Mouse (Mus musculus) adrenal gland, adult 2 months (tissue): ENCODE results near the gene Serpina1b. TPM values are rescaled to one million over a fixed set of nuclear protein-coding genes. Genes with fewer than 3 reads are reported as not detected.
"Not testable (repeated sequence)": the region's sequence is repeated elsewhere in the genome, so short reads cannot be mapped to it uniquely, and the experiment has no call there.

Experiments
- DNase-seq: peaks from one replicate; pipeline ENCODE4 v3.0.0; 2021
- long read RNA-seq: library from polyadenylated mRNA; stranded (forward); transcript quantifications from one replicate; pipeline ENCODE4 v2.0.0, GENCODE M21; 2021
- polyA plus RNA-seq: library from polyadenylated mRNA; depleted of rRNA; stranded (reverse); fragments of >200 nt; gene quantifications from 2 replicates; pipeline ENCODE4 v1.2.3, GENCODE M21; 2012; rRNA removed
- total RNA-seq, 2 experiments: library from RNA; stranded (reverse); gene quantifications; 2 replicates each; pipeline ENCODE4 v1.2.3; 2021

The Serpina1b gene
- total RNA-seq, result 10 to 100 TPM in 1 of 2 experiments, 1 to 10 TPM in 1; 1.3 to 29.8 TPM
- polyA plus RNA-seq, result 1.9 and 6.7 TPM in 2 replicates
- long read RNA-seq, result 0 reads

DNA sequence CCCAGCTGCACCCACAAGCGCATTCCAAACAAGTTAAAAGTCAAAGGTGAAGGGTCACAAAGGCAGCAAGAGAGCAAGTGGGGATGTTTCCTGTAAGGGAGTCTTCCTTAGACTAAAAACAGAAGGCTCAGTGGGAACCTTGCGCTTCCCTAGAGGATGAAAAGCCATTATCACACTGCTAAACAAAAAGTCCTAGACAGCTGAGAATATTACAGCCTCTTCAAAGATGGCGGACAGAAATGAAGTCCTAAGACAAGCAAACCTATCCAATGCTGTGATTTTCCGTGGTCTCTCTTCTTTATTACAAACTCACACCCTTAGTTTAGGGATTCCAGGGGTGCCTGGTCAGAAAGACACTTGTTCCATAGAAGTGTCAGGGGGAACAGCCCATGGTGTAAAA is at the start of gene Serpina1b:
Serpina1b (minus strand) TSS at position 101 of the 400 bp plus-strand sequence.
- not testable (repeated sequence) for DNase-seq

DNA sequence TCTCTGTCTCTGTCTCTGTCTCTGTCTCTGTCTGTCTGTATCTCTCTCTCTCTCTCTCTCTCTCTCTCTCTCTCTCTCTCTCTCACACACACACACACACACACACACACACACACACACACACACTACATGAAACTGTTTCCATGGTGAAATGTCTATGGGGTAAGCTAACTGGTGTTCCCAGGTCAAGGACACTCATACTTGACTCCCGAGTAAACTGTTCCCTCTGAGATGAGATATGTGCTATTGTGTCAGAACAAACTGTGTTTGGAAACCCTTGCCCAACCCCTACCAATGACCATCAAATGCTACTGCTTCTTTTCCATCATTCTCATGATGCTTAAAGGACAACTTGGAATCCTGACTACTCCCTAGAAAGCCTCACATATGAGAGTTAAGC is 36.7 kb upstream of the Serpina1b start:
- not testable (repeated sequence) for DNase-seq

DNA sequence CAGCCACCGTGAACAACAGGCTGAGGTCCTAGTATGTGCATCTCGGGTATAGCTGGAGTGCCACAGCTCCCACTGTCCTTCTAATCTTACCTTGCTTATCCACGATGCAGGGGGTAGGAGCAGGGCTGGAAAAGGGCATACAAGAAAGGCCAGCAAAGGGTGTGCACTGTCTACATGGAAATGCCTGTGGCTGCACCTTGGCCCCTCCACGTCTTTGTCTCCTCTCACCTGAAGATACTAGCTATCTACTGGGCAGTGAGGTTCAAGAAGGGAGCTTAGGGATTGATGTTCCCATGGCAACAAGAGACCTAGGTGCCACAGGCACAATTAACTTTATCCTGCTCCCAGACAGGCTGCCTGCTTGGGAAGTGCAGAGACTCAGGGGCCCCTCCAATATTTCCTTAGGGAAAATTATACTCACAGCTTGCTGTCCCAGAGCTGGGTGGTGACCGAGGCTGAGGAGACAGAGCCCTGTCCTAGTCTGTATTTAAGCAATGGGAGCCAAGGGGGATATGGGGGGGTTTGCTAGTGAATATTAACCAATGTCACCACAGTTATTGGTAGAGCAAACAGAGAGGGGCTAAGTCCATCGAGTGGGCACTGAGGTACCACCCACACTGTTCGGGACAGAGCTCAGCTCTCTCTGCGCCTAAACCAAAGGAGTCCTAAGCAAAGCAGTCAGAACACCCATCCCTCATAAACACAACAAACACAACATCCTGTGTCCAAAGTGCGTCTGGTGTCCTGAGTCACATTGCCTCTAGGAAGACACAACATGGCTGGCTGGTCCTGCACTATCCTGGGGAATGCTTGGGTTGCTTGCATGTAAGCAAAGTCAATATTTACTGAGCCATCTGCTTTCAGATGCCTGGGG is 33.2 kb upstream of the Serpina1b start, which contains the start of gene Serpina1a:
Serpina1a (minus strand) TSS at position 462 of the 874 bp plus-strand sequence.
- DNase-seq, result not testable (repeated sequence)

DNA sequence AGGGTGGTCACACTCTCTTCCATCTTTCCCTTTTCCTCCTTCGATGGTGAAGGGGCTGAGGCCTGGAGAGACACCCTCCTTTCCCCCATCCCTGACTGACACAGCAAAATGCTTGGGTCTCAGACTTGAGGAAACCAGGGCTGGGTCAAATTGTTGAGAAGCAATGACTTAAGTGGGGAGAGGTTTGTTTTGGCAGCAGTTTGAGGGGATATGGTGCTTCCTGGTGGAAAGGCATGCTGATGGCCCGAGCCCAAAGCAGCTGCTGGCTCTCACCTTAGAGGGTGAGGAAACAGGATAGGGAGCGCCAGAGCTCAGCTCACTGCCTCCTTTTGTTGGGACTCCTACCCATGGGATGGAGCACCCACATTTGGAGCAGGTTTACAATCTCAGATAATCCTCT is 30.8 kb upstream of the Serpina1b start:
- no peak for DNase-seq

DNA sequence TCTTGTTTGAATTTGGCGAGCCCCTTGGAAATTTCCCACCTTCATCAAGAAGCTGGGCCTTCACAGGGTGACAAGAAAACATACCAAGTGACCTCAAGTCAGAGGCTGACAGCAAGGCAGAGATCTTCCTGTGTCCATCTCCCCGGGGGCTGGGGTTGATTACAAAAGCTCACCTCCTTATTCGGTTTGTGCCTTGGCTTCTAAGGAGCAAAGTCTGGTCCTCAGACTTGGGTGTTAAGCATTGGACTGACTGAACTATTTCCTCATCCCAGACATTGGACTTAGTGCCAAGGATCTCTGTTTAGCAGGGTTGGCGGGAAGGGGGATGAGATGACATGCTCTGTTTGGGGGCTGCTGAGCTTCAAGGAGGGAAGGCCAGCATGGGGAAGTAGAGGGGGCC is 30.4 kb upstream of the Serpina1b start:
- DNase-seq, result not testable (repeated sequence)

DNA sequence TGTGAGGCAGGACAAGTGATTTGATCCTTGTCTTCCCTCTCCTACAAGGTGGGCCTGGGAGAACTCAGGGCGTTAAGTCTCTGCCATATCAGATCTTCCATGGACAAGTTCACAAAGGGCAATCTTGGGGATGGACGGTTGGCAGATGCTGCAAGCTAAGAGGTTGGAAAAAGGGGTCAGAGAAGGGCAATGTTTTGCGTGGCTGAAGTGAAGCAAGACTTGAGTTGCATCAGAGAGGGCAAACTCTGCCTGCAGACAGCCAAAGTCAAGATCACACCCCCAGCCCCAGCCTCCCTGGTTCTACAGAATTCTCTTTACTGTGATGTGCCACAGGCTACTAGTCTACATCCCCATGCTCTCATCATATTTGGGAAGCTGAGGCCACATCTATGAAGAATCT is 29.4 kb upstream of the Serpina1b start:
- DNase-seq, result not testable (repeated sequence)

DNA sequence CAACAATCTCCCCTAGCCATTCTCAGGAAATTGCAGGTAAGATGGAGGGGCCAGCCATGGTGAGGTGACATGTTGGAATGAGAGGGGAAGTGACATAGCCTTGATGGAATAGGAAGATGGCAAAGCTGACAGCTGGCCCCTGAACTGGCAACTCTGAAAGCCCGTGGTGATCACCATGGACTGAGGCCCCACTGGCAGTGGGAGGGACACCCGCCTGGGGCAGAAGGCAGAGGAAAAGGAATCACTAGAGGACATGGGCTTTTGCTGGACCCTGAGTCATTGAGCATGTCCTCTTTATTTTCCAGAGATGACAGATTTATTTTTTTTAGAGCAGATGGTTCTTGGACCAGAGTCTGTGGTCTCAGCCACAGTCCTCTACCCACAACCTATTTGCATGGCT is 22.9 kb upstream of the Serpina1b start:
- not testable (repeated sequence) for DNase-seq

DNA sequence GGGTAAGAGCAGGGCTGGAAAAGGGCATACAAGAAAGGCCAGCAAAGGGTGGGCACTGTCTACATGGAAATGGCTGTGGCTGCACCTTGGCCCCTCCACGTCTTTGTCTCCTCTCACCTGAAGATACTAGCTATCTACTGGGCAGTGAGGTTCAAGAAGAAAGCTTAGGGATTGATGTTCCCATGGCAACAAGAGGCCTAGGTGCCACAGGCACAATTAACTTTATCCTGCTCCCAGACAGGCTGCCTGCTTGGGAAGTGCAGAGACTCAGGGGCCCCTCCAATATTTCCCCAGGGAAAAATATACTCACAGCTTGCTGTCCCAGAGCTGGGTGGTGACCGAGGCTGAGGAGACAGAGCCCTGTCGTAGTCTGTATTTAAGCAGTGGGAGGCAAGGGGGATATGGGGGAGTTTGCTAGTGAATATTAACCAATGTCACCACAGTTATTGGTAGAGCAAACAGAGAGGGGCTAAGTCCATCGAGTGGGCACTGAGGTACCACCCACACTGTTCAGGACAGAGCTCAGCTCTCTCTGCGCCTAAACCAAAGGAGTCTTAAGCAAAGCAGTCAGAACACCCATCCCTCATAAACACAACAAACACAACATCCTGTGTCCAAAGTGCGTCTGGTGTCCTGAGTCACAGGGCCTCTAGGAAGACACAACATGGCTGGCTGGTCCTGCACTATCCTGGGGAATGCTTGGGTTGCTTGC is 2.4 kb downstream of the Serpina1b start:
- DNase-seq, result not testable (repeated sequence)

DNA sequence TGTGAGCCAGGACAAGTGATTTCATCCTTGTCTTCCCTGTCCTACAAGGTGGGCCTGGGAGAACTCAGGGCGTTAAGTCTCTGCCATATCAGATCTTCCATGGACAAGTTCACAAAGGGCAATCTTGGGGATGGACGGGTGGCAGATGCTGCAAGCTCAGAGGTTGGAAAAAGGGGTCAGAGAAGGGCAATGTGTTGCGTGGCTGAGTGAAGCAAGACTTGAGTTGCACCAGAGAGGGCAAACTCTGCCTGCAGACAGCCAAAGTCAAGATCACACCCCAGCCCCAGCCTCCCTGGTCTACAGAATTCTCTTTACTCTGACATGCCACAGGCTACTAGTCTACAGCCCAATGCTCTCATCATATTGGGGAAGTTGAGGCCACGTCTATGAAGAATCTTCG is 6.3 kb downstream of the Serpina1b start:
- DNase-seq, result peak; percentile 81

DNA sequence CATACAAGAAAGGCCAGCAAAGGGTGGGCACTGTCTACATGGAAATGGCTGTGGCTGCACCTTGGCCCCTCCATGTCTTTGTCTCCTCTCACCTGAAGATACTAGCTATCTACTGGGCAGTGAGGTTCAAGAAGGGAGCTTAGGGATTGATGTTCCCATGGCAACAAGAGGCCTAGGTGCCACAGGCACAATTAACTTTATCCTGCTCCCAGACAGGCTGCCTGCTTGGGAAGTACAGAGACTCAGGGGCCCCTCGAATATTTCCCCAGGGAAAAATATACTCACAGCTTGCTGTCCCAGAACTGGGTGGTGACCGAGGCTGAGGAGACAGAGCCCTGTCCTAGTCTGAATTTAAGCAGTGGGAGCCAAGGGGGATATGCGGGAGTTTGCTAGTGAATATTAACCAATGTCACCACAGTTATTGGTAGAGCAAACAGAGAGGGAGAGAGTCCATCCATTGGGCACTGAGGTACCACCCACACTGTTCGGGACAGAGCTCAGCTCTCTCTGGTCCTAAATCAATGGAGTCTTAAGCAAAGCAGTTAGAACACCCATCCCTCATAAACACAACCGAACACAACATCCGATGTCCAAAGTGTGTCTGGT is 56.8 kb downstream of the Serpina1b start, which contains the start of gene Serpina1d:
Serpina1d (minus strand) TSS at position 347 of the 606 bp plus-strand sequence.
- DNase-seq, result not testable (repeated sequence)

DNA sequence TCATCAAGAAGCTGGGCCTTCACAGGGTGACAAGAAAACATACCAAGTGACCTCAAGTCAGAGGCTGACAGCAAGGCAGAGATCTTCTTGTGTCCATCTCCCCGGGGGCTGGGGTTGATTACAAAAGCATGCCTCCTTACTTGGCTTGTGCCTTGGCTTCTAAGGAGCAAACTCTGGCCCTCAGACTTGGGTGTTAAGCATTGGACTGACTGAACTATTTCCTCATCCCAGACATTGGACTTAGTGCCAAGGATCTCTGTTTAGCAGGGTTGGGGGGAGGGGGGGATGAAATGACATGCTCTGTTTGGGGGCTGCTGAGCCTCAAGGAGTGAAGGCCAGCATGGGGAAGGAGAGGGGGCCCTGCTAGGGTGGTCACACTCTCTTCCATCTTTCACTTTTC is 59.6 kb downstream of the Serpina1b start:
- DNase-seq, result peak; percentile 30

DNA sequence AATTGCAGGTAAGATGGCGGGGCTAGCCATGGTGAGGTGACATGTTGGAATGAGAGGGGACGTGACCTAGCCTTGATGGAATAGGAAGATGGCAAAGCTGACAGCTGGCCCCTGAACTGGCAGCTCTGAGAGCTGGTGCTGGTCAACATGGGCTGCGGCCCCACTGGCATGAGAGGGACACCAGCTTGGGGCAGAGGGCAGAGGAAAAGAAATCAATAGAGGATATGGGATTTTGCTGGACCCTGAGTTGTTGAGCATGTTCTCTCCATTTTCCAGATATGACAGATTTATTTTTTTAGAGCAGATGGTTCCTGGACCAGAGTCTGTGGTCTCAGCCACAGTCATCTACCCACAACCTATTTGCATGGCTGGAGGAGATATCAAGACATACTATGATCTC is 67.1 kb downstream of the Serpina1b start:
- not testable (repeated sequence) for DNase-seq

DNA sequence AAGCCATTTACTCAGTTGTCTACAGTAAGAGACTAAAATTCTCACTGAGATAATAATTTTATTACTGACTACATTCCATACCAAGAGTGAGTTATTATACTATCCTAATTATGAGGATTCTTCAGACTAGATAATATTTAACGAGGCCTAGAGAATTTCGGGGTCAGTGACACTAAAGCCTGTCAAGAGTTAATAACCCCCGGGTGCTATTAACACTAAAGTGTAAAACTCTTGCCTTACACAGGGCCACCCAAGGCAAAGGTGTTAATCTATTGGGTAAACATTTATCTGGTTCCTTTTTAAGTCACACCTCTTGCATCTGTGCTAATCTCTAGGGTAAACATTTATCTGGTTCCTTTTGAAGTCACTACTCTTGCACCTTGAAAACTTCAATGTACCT is 69.9 kb downstream of the Serpina1b start:
- DNase-seq, result not testable (repeated sequence)

DNA sequence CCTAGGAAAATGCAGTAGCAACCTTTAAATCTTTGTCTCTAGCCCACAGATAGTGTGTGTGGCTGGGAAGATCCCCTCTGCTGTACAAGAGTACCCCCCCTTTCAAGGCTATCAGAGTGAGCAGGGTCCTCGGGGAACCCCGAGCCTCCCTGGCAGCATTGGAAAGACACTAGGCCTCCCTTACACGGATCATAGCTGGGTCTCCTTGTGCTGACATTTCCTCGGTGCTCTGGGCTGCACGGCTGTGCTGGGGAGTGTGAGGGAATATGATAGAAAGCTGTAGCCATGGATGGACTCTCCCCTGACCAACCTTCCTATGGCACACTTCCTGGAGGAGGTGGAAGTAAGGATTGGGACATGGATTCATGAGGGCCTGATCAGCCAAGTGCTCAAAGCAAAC is 84.2 kb downstream of the Serpina1b start:
- DNase-seq, result not testable (repeated sequence)

DNA sequence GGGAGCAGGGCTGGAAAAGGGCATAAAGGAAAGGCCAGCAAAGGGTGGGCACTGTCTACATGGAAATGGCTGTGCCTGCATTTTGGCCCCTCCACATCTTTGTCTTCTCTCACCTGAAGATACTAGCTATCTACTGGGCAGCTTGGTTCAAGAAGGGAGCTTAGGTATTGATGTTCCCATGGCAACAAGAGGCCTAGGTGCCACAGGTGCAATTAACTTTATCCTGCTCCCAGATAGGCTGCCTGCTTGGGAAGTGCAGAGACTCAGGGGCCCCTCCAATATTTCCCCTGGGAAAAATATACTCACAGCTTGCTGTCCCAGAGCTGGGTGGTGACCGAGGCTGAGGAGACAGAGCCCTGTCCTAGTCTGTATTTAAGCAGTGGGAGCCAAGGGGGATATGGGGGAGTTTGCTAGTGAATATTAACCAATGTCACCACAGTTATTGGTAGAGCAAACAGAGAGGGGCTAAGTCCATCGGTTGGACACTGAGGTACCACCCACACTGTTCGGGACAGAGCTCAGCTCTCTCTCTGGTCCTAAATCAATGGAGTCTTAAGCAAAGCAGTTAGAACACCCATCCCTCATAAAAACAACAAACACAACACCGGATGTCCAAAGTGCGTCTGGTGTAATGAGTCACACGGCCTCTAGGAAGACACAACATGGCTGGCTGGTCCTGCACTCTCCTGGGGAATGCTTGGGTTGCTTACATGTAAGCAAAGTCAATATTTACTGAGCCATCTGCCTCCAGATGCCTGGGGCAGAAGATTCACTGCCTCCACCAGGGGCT is 92.2 kb downstream of the Serpina1b start:
- not testable (repeated sequence) for DNase-seq

DNA sequence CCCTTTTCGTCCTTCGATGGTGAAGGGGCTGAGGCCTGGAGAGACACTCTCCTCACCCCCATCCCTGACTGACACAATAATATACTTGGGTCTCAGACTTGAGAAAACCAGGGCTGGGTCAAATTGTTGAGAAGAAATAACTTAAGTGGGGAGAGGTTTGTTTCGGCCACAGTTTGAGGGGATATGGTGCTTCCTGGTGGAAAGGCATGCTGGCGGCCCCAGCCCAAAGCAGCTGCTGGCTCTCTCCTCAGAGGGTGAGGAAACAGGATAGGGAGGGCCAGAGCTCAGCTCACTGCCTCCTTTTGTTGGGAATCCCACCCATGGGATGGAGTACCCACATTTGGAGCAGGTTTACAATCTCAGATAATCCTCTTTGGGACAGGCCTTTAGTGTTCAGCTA is 94.6 kb downstream of the Serpina1b start:
- not testable (repeated sequence) for DNase-seq

DNA sequence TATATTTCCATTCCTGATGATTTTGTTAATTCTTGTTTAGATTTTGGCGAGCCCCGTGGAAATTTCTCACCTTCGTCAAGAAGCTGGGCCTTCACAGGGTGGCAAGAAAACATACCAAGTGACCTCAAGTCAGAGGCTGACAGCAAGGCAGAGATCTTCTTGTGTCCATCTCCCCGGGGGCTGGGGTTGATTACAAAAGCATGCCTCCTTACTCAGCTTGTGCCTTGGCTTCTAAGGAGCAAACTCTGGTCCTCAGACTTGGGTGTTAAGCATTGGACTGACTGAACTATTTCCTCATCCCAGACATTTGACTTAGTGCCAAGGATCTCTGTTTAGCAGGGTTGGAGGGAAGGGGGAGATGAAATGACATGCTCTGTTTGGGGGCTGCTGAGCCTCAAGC is 95.1 kb downstream of the Serpina1b start:
- not testable (repeated sequence) for DNase-seq

DNA sequence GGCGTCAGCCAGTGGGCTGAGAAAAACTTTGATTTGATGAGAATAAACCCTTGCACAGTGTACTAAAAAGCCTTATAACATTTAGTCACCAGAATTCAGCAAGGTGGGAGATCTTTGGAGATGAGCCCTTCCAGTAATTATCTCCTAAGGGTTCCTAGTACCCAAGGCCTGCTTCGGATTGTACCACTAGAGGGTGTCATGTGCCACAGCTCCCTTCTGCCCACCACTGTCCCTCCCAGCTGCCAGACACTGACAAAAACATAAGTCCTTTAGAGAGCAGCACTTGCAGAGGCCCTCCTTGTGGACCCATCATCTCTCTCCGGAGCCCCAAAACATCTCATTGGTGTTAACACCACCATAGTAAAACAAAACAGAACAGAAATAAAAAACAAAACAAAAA is 118.6 kb downstream of the Serpina1b start:
- peak; percentile 58 for DNase-seq

DNA sequence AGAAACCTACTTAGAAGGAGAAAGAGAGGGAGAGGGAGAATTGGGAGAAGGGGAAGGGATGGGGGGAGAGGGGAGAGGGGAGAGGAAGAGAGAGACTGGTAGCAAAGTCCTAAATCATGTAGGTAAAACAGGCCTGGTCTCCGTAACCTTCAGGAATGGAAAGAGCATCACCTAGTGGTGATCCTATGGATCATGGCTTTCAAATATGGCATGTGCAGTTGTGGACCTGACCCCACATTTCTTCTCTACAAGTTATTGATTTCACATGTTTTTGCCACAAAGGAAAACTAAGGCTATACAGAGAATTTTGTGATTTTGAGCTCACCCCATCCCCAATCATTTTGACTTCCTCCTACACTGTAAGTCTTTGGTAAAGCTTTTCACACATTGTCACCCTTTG is 119.8 kb downstream of the Serpina1b start:
- no peak for DNase-seq

DNA sequence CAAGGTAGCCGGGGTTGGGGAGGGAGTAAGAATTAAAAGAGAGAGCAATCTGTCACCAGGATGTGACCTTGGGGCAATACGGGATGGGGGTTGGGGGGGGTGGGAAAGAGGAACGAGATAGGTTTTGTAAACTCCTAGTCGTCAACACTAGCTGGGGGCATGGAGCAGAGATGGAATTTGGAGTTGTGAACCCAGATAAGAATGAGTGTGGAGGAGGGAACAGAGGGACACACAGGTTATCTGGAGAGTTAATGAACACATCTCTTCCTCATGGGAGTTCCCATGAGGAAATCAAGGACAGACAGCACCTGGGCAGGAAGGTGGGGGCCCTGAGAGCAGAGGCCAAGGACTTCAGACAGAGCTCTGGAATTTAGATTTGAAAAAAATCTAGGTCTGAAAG is 124.1 kb downstream of the Serpina1b start:
- DNase-seq, result no peak

DNA sequence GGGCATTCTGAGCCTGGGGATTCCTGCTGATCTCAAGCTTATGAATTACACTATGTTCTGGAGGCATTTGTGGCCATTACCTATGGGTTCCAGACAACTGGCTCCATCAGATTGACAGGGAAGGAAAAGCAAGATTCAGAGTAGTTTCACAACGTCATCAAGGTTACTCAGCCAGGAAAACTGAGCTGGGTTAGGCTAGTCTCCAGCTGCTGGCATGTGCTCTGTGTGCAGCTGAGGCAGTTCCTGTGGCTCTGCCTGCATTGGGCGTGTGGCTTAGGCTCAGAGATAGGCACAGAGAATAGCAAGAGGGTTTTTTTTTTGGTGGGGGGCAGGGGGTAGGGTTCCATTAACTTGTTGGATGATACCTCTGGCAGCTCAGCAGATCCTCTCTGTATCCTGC is 124.6 kb downstream of the Serpina1b start:
- DNase-seq, result peak; percentile 42
